Mouse (Mus musculus) thymus, adult 2 months (tissue): ENCODE results near the gene Sstr4.

Experiments
- CTCF ChIP-seq: fragments of 200-500 bp; IDR thresholded peaks from 2 replicates; pipeline ENCODE4 v1.5.1; 2012; ENCODE audit warnings: mild to moderate bottlenecking, control low read depth, low read length, moderate library complexity, borderline replicate concordance; ENCODE audit not compliant: control insufficient read depth, poor library complexity, insufficient read depth; ENCODE audit errors: extremely low read depth
- POLR2A ChIP-seq: fragments of 200-500 bp; IDR thresholded peaks from 2 replicates; pipeline ENCODE4 v1.6.1; 2012; ENCODE audit warnings: mild to moderate bottlenecking, low read length, control low read depth, moderate library complexity; ENCODE audit not compliant: control insufficient read depth, poor library complexity, insufficient read depth; ENCODE audit errors: extremely low read depth

- TF ChIP-seq CTCF (no peak), POLR2A (no peak)
Observed at GRCm38 (mm10) chr2:148409821-148410220, 14.7 kb downstream of the Sstr4 start.
